Mouse (Mus musculus) limb, embryonic 11.5 days (tissue): ENCODE data around the gene Tut7. TPM values are rescaled to one million over a fixed set of nuclear protein-coding genes. Genes with fewer than 3 reads are reported as not detected.
"Not testable (repeated sequence)": the region's sequence is repeated elsewhere in the genome, so short reads cannot be mapped to it uniquely, and the experiment has no call there.

Experiments
- ATAC-seq: fragments of 200-750 bp; cut with Nextera tagmentation; 2 replicates; pipeline ENCODE4 v1.8.0; 2017; ENCODE audit warnings: low read depth; ENCODE audit not compliant: insufficient number of reproducible peaks, low FRiP score, low TSS enrichment
- DNase-seq: peaks from one replicate; pipeline ENCODE4 v3.0.0-alpha.2; 2015; ENCODE audit warnings: low spot score
- H3K27ac ChIP-seq: fragments of 300-500 bp; sonication (generic); replicated peaks from 2 replicates; pipeline ENCODE4 v1.5.1; 2014; ENCODE audit warnings: low read depth, mild to moderate bottlenecking, low read length
- H3K27me3 ChIP-seq: fragments of 300-500 bp; sonication (generic); 2 replicates; pipeline ENCODE4 v1.6.1; 2014; ENCODE audit warnings: mild to moderate bottlenecking, low read length, mixed read lengths; ENCODE audit not compliant: control insufficient read depth, insufficient read depth
- H3K36me3 ChIP-seq: fragments of 300-500 bp; sonication (generic); 2 replicates; pipeline ENCODE4 v1.6.1; 2014; ENCODE audit warnings: mild to moderate bottlenecking, low read length, moderate library complexity, mixed read lengths; ENCODE audit not compliant: control insufficient read depth, insufficient read depth
- H3K4me1 ChIP-seq: fragments of 300-500 bp; sonication (generic); 2 replicates; pipeline ENCODE4 v1.6.1; 2014; ENCODE audit warnings: low read length, mixed read lengths; ENCODE audit not compliant: control insufficient read depth, insufficient read depth
- H3K4me2 ChIP-seq: fragments of 300-500 bp; sonication (generic); 2 replicates; pipeline ENCODE4 v1.6.1; 2014; ENCODE audit warnings: low read depth, mild to moderate bottlenecking, moderate library complexity; ENCODE audit not compliant: severe bottlenecking
- H3K4me3 ChIP-seq: fragments of 300-500 bp; sonication (generic); 2 replicates; pipeline ENCODE4 v1.5.1; 2014; ENCODE audit warnings: low read depth, low read length
- H3K9ac ChIP-seq: fragments of 300-500 bp; sonication (generic); 2 replicates; pipeline ENCODE4 v1.6.1; 2014; ENCODE audit warnings: mild to moderate bottlenecking, low read length
- H3K9me3 ChIP-seq: fragments of 300-500 bp; sonication (generic); 2 replicates; pipeline ENCODE4 v1.6.1; 2016; ENCODE audit warnings: low read length; ENCODE audit not compliant: control insufficient read depth
- WGBS: fragments of 180-500 bp; shearing (Covaris S2); extraction: QIAGEN DNeasy Blood & Tissue Kit; methylation state at CpG from one replicate; pipeline ENCODE4 v1.1.7; 2014; 5-methylcytosine and 5-hydroxymethylcytosine counted together
- polyA plus RNA-seq: library from polyadenylated mRNA; unstranded; fragments of >200 nt; fragmentation: Nextera tagmentation; extraction: Ambion mirVana; gene quantifications from 2 replicates; pipeline ENCODE4 v1.2.1, GENCODE M21; 2014

Gene Tut7
- polyA plus RNA-seq, 1 experiment from 2014 or later = 44.4 TPM

DNA sequence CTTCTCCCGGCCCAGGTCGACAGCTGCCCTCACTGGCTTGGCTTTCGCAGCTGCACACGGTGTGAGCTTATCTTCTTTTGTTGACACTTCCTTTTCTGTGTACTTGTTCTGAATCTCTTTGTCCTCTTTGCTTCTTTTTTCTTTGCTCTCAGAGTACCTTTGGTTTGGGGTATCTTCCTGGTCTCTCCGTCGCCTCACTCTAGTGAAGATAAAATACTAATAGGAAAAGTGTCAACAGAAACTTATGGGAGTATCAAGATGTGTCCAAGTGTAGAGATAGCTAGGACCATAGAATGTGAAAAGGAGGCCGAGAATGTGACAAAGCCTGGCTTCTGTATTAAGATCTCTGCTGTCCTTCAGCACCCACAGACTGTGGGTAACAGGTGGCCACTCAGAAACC lies 40.8 kb downstream of the Tut7 start, which contains the start of gene Gm49354:
Gene Gm49354, minus strand, starts transcription at position 101 of the 400 bp plus-strand sequence.
- Histone ChIP-seq H3K36me3 (peaks cover 45% of the 10 kb centered on the region), H3K4me3 (no peak within 1 kb of the TSS), H3K4me1 (no peaks in the 10 kb centered on the region), H3K9me3 (no peaks in the 10 kb centered on the region), H3K27me3 (no peaks in the 10 kb centered on the region), H3K27ac (no peak within 1 kb of the TSS), H3K4me2 (no peak within 1 kb of the TSS), H3K9ac (no peak within 1 kb of the TSS)
- DNase-seq = no peak
- ATAC-seq = no peak
- 96% methylated on average over 7 of the region's 7 CpGs for WGBS

DNA sequence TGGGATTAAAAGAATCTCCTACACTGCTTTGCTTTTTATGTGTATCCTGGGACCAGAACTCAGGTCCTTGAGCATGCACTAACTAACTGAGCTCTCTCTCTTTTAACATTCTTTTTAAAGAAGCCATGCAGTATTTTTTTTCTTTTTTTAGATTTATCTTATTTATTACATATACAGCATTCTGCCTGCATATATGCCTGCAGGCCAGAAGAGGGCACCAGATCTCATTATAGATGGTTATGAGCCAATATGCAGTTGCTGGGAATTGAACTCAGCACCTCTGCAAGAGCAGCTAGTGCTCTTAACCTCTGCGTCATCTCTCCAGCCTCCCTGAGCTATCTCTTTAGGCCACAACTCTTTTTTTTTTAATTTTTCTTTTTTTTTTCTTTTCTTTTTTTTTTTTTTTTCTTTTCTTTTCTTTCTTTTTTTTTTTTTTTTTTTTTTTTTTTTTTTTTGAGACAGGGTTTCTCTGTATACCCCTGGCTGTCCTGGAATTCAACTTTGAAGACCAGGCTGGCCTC lies 43.1 kb downstream of the Tut7 start:
- H3K9me3 ChIP-seq, DNase-seq, H3K9ac ChIP-seq, H3K4me1 ChIP-seq, H3K27me3 ChIP-seq, H3K4me3 ChIP-seq, H3K4me2 ChIP-seq, H3K27ac ChIP-seq, ATAC-seq: not testable (repeated sequence)
- peaks cover 31% of the 10 kb centered on the region for H3K36me3 ChIP-seq
- 94% methylated on average over 1 of the region's 1 CpGs for WGBS

DNA sequence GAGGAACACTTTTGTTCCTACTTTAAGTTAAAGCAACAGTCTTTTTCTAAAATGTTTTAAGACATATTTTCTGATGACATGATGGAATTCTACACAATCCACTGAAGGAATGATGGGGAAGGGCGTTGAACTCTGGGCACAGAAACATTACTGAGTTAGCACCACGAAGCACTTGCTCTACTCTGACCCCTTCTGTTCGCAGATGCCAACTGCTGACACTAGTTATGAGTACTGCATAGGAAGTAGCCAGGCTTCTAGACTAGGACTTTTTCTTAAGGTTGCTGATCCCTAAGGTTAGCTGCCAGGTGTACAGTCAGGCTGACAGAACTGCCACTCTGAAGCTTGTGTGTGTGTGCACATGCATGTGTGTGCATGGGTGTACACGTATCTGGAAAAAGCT lies 43.7 kb downstream of the Tut7 start:
- H3K9ac ChIP-seq = no peak overlapping the region
- peaks cover 28% of the 10 kb centered on the region for H3K36me3 ChIP-seq
- ATAC-seq (no peak), DNase-seq (no peak)
- H3K4me2 ChIP-seq = no peak overlapping the region
- H3K4me1 ChIP-seq = no peaks in the 10 kb centered on the region
- H3K27me3 ChIP-seq = no peaks in the 10 kb centered on the region
- H3K9me3 ChIP-seq = no peaks in the 10 kb centered on the region
- WGBS = 85% methylated on average over 4 of the region's 4 CpGs
- H3K4me3 ChIP-seq = no peak overlapping the region
- H3K27ac ChIP-seq = no peak overlapping the region

DNA sequence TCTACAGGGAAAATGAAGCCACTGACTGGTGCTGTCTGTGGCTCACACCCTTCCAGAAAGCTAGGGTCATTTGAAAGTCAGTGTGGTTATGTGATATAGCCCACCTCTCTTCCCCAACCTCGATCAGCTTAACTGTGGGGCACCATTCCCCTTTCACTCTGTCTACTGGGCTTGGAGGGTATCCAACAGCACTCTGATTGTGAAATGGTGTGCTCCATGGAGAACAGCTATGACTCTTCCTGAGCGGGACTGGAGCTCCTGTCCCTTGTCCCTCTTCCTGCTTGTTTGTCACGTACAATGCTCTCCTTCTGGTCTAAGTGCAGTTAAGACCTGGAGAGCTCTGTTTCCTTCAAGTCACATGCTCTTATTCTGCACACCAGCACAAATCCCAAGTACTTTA lies 47.8 kb downstream of the Tut7 start:
- Histone ChIP-seq H3K27ac (no peak overlapping the region), H3K4me3 (no peak overlapping the region), H3K9ac (no peak overlapping the region), H3K36me3 (peaks cover 4% of the 10 kb centered on the region; the same call in 1 of the 2 replicates), H3K9me3 (no peaks in the 10 kb centered on the region), H3K4me1 (no peaks in the 10 kb centered on the region), H3K27me3 (no peaks in the 10 kb centered on the region), H3K4me2 (no peak overlapping the region)
- DNase-seq (no peak), ATAC-seq (no peak)
- WGBS = 96% methylated on average over 3 of the region's 3 CpGs

DNA sequence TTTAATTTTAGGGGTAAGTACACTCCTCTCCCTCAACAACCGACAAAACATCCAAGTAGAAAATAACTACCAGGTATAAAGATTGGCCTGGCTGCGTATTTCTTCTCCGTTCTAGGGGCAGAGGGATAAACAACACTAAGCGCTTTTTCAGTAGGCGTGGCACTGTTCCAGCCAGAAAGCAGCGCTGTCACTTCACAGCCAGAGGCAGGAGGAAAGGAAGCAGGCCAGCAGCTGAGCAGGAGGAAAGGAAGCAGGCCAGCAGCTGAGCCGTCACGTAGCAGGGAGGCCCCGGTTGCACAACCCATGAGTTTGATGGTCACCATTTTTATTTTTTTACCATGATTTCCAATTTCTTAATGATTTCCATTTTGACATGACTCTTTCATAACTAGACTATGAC lies 51.7 kb downstream of the Tut7 start:
- H3K9ac ChIP-seq = no peak overlapping the region
- peaks cover 14% of the 10 kb centered on the region for H3K4me1 ChIP-seq
- ATAC-seq (no peak), DNase-seq (peak; percentile 30)
- WGBS = 74% methylated on average over 9 of the region's 9 CpGs
- 0 out of 2 replicates have a peak overlapping the region, but pooled peaks have one; percentile 74 for H3K4me2 ChIP-seq
- no peak overlapping the region; the same call in 1 of the 2 replicates for H3K27ac ChIP-seq
- H3K27me3 ChIP-seq = no peaks in the 10 kb centered on the region
- H3K9me3 ChIP-seq = no peaks in the 10 kb centered on the region
- H3K4me3 ChIP-seq = no peak overlapping the region
- peaks cover 4% of the 10 kb centered on the region; the same call in 1 of the 2 replicates for H3K36me3 ChIP-seq

DNA sequence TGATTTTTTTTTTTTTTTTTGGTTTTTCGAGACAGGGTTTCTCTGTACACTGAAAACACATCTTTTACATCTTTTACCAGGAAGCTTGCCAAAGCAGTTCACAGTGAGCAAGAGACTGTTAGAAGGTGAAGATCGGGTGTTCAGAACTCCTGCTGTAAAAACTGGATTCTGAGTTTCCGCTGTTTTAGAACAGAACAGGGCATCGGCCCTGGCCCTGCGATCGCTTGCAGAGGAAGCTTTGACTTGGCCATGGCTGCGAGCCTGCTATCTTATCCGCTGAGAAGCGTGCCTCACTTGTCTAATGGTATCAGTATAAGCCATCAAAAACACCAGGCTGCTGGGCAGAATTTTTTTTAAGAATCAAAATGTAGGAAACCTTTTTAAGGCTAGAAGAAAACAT lies 52.1 kb downstream of the Tut7 start:
- 77% methylated on average over 9 of the region's 9 CpGs for WGBS

DNA sequence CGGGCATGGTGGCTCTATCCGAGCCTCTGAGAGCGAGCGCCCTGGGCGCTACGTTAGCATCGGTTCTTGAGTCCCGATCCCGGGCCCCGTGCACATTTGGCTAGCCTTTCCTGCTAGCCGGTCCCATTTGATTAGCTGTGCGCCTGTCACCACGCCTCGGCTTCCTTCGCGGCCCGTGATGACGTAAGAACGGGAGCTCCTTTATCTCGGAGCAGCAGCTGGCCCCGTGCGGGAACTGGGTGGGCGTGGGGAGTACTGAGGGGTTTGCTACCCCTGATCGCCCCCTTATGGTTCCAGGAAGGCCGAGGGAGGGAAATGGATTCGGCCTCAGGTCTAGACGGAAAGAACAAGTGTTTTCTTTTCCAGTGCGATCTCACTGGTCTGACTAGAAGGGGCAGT lies 52.8 kb downstream of the Tut7 start:
- H3K27ac ChIP-seq = peak overlapping the region; percentile 94
- H3K36me3 ChIP-seq = peaks cover 4% of the 10 kb centered on the region; the same call in 1 of the 2 replicates
- peak; percentile 87 for ATAC-seq
- peak; percentile 90 for DNase-seq
- H3K9me3 ChIP-seq = no peaks in the 10 kb centered on the region
- H3K9ac ChIP-seq = peak overlapping the region; percentile 70
- H3K4me3 ChIP-seq = peak overlapping the region; percentile 81
- peaks cover 16% of the 10 kb centered on the region for H3K4me1 ChIP-seq
- no peaks in the 10 kb centered on the region for H3K27me3 ChIP-seq
- WGBS = under 1% methylated on average over 28 of the region's 28 CpGs
- peak overlapping the region; percentile 74 for H3K4me2 ChIP-seq

More for the DNA sequence above, 52.1 kb downstream of the Tut7 start:
- peak overlapping the region; percentile 94 for H3K27ac ChIP-seq
- ATAC-seq = no peak
- no peak for DNase-seq
- no peaks in the 10 kb centered on the region for H3K27me3 ChIP-seq
- H3K36me3 ChIP-seq = peaks cover 4% of the 10 kb centered on the region; the same call in 1 of the 2 replicates
- H3K4me3 ChIP-seq = no peak overlapping the region; the same call in 1 of the 2 replicates
- H3K9ac ChIP-seq = no peak overlapping the region
- H3K4me2 ChIP-seq = peak overlapping the region; percentile 74; the same call in 1 of the 2 replicates
- H3K9me3 ChIP-seq = no peaks in the 10 kb centered on the region
- peaks cover 16% of the 10 kb centered on the region for H3K4me1 ChIP-seq

DNA sequence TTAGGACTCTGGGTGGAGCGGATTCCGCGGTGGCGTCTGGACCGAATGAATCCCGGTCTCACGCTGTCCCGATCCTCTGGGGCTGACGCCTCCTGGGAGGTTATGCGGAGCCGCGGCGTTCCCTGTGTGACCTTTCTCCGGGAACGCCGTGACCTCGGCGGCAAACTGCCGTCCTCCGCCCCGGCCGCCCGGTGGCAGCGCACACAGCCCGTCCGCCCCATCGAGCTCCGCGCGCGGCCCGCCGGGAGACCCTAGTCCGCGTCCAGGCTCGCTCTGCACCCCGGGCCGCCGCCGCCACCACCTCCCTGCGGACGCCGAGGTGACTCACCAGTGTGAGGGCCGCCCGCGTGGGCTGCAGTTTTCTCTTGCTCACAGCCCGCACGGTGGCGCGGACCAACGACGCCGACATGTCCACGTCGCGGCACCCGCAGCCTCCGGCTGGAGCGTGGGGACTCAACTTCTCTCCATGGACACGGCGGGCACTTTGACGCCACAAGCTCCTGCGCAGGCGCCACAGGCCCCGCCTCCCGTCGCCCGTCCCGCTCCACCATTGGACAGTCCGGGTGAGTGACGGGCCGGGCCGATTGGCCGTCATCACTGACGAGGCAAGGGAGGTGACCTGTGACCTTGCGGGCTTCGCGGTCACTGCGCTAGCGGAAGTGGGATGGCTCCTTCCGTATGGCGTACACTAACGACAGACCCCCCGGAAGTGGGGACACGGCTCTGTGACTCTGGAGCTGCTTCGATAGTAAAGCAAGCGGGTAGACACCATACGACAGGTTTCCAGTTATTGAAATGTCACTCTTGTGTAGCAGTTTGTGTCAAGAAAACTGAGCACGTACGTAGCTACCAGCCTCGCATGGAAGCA lies 53.4 kb downstream of the Tut7 start, which contains the start of gene Isca1:
Gene Isca1, minus strand, starts transcription at position 515 of the 868 bp plus-strand sequence.
- peaks cover 16% of the 10 kb centered on the region for H3K4me1 ChIP-seq
- no peaks in the 10 kb centered on the region for H3K27me3 ChIP-seq
- no peaks in the 10 kb centered on the region for H3K9me3 ChIP-seq
- H3K4me3 ChIP-seq = peak within 1 kb of the TSS; percentile 81
- peak; percentile 99 for DNase-seq
- under 1% methylated on average over 90 of the region's 91 CpGs for WGBS
- ATAC-seq = peak; percentile 98
- peak within 1 kb of the TSS; percentile 94 for H3K27ac ChIP-seq
- H3K4me2 ChIP-seq = peak within 1 kb of the TSS; percentile 74
- peaks cover 4% of the 10 kb centered on the region; the same call in 1 of the 2 replicates for H3K36me3 ChIP-seq
- peak within 1 kb of the TSS; percentile 84 for H3K9ac ChIP-seq
